Mouse (Mus musculus) gastrocnemius, postnatal 10 days (tissue): ENCODE data around the gene Myef2. TPM values are rescaled to one million over a fixed set of nuclear protein-coding genes. Genes with fewer than 3 reads are reported as not detected.
"Not testable (repeated sequence)": the region's sequence is repeated elsewhere in the genome, so short reads cannot be mapped to it uniquely, and the experiment has no call there.

ENCODE experiments used
- DNase-seq: peaks from one replicate; pipeline ENCODE4 v3.0.0; 2021; ENCODE audit warnings: mixed read lengths
- long read RNA-seq, 2 experiments: library from polyadenylated mRNA; stranded (forward); transcript quantifications; one replicate each; pipeline ENCODE4 v2.0.0; 2021
- total RNA-seq, 2 experiments: library from RNA; stranded (reverse); gene quantifications; 2 replicates each; pipeline ENCODE4 v1.2.3; 2021

The Myef2 gene
- total RNA-seq, result 10 to 100 TPM; 14.0 to 20.2 TPM
- long read RNA-seq, experiment 1, partial matches to known transcripts, result 1 of 12 reads
- long read RNA-seq, experiment 1, other reads (novel, unspliced or antisense), result 11 of 12 reads
- long read RNA-seq, experiment 2, partial matches to known transcripts, result 1 of 7 reads
- long read RNA-seq, experiment 2, other reads (novel, unspliced or antisense), result 6 of 7 reads

DNA sequence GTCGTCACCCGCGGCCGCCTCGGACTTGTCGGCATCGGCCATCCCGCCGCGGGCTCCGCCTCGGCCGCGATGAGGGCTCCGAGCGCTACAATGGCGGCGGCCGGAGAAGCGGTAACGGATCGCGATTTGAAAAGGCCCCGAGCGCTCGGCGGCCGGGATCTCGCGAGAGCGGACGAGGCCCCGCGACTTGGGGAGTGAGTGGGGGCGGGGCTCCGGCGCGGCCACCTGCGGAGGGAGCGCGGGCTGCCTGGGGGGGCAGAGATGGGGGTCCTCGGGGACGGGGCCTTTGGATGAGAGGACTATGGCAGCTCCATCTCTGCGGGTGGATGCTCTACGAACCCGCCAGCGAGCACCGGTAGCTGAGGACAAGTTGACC, at the start of gene Myef2:
Gene Myef2 (minus strand): TSS at position 185 of the 376 bp plus-strand sequence.
- DNase-seq, result peak; percentile 87

DNA sequence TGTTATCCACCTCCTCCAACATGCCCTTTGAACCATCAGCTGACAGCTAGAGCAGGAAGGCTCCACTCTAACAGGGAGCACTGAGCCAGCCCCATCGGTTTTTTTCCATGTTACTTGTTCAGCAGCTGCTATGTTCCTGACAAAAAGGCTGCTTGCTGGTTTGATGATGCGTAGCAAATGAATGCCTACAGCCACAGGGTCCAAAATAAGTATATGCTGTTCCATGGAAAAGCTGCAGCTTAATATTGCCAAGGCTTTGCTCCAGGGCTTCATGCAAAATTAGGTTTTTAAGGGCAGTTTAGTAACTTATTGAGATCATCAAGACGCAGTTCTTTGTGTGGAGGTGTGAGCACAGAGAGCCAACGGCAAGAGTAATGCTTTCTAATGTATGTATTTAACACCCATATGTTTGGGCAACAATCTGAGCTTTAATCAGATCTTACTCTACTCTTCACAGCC, 38.6 kb upstream of the Myef2 start:
- no peak for DNase-seq

DNA sequence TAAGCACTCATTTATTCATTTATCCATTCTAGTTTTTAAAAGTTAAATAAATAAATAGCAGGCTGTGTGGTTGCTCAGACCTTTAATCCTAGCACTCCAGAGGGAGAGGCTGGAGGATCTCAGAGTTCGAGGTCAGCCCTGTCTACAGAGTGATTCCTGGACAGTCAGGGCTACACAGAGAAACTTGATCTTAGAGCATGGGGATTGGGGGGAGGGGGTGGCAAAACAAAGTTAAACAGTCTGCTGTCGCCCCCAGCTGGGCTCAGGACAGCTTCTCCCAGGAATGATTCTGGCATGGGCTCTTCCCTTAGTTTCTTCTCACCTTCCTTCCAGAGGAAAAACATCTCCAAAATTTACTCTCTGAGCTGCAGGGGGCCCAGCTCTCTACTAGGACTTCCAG, 32.0 kb upstream of the Myef2 start:
- no peak for DNase-seq

DNA sequence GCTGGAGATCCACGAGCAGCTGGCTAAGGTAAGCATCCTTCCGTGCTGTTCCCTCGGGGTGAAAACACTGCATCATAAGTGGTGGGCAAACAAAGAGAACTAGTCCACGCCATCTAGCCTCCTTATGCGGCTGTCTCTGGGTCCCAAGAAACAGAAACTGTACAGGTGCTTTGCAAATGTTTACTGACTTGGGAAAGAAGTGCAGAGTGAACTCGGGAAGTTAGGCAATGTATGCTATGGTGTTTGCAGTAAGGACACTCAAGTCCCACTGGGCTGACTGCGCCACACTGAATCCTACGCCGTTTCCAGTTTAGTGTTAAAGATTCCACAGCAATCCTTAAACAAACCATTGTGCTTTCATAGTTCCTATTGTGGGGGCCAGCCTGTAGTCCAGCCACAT, 30.8 kb upstream of the Myef2 start:
- no peak for DNase-seq

DNA sequence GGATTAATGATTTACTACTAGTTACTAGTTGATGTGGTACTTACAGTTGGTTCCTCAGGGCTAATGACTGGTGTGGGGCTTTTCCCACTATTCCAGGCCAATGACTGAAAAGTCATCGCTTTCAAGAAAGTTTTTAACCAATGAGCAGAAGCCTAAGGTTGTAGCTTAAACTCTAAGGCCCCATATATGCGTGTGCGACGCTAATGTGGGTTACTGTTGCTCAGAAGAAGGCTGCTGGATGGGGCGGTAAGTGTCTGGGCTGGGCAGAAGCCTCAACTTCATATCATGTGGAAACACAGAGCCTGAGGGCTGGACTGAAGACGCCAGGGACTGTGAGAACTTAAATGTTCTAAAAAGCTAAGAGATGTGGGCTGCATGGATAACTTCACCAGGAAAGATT, 28.9 kb upstream of the Myef2 start, which contains the start of gene Slc12a1:
Gene Slc12a1 (plus strand): TSS at position 118 of the 400 bp plus-strand sequence.
- DNase-seq, result no peak

DNA sequence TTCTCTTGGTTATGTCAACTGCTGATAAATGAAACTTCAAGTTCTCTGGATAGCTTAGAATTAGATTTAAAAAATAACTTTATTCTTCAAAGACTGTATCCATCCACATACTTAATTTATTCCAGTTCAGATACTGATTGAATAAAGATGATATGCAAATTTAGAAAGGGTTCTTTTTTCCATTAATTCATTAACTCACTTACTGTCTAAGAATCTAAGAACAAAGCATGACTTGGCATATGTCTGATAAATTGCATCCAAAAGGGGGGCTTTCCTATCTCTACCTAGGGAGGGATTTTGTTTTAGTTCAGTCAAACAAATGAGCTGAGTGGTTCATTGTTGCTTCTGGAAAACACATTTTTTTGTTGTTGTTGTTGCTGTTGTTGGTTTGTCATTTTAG, 18.9 kb upstream of the Myef2 start:
- DNase-seq, result no peak

DNA sequence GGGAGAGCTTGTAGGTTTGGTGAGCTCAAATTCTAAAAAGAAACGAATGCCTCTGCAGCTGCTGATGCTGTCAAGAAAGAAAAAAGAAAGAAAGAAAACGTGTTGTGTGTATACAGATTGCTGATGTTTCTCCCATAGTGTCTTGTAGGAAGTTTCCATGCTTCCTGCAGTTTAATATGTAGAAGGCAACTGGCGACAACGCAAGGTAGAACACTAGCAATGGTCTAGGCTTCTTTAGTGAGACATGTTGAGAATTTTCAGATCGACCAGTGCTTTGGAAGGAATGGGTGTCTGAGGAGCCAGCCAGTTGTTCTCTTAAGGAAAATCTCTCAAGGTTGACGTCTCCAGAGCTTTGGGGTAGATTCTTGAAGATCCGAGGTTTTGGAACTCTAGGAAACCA, 13.4 kb upstream of the Myef2 start:
- DNase-seq, result no peak

DNA sequence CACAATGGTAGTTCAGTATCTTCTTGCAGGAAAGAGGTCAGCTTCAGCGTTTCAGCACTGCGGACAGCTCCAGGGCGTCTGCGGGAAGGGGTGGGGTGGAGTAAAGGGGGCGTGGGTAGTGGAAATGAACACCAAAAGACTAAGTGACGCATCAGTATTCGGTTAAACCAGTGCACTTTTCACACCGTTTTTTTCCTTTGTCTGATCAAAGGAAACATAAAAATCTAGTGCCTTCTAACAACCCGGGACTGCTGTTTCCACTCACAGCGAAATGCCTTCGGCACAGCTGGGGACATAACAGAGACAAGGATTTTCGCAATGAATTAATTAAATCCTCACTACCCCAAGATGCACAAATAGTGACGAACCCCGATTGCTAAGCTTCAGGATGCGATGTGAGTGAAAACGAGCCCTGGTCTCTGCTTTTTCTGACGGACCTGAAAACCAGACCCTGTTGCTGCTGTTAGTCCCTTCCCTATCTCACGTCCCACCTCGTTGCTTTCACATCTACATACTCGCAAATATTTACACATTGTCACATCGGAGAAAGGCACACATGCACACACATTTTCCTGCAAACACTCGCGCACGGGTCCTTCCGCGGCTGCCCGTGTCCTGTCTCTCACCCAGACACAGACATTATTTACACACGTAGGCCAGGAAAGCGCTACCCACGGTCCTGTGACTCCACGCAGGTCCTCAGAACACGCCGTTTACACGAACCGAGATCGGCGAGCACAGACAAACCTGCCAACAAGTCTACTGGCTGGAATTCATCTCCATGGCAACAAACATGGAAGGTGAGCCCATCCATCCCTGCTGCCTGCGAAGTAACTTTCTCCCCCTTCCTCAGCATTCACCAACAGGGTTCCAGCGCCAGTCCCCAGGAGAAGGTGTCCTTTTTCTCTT, 12.7 kb upstream of the Myef2 start, which contains the start of gene Ctxn2:
Gene Ctxn2 (plus strand): TSS at position 790 of the 909 bp plus-strand sequence.
- DNase-seq, result peak; percentile 83

DNA sequence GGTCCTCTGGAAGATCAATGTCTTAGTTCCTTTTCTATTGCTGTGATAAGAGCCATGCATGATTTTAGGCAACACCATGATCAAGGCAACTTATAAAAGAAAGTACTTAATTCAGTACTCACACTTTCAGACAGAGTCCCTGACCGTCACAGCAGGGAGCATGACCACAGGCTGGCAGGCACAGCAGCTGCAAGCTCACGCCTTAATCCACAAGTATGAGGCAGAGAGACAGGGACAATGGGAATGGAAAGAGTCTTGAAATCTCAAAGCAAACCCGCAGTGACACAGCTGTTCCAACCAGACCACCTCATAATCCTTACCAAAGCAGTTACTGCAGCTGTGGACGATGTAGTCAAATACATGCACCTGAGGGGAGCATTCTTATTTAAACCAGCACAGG, 10.7 kb upstream of the Myef2 start:
- DNase-seq, result no peak

DNA sequence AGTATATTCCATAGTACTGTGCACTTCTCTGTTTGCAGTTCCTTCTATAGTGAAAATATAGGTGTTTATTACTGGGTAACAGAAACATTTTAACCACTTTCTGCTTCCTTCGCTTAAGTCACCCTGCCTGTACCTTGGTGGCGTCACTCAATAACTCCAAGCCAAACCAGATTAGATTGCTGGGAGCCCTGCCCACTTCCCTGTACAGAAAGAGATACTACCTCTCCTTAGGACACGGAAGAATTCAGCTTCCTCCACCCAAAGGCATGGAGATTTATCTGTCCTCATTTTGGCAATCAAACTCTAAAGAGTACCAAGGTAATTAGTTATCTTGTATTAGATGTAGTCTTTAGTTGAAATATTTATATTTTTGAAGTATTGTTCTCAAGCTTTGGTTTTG, 3.3 kb upstream of the Myef2 start:
- DNase-seq, result no peak

DNA sequence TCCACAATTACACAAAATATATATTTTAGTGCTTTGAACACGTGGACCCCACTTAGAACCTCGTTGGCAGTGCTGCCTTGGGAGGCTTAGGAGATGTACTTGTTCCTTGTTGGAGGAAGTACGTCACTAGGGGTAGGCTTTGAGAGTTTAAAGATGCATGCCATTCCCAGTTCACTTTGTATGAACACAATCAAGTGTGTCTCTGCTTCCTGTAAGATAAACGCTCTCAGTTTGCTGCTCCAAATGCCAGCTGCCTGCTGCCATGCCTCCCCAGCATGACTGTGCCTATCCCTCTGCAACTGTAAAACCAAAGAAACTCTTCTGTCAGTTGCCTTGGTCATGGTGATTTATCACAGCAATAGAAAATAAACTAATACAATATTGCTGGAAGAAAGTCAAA, 2.4 kb upstream of the Myef2 start:
- no peak for DNase-seq

DNA sequence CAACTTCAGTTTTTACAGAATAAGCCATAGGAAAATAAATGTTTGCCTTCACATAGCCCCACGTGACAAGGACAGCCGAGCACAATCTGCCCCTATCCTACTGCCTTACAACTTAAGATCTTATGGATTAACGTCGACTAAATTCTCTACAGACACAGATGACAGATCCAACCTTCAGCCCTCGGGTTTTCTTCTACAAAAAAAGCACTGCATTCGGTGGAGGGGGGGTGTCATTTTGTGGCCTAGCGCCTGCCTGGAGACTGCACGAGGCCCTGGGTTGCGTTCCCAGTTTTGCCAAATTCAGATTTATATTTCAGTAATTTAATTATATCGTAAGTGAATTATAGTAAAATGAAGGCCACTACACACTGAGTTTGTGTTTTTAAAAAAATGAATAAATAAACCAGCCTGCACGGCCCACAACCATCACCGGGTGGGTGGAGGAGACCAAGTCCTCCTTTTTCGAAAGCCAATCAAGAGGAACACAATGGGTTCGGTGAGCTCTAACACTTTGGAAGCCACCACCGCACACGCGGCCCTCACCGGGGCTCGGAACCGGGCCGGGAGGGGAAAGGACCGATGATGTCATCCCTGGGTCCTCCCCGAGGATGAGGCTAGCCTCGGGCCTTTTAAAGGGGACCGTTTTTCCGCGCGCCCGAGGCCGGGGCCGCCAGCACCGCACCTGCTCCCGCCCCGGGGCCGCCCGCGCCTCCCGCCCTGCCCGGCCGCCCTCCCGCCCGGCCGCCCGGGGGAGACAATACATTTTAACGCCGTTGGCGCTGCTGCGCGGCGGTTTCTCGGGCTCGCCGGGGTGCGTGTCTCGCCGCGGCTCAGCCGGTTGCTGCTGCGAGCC, 611 bp downstream of the Myef2 start:
- peak; percentile 40 for DNase-seq

DNA sequence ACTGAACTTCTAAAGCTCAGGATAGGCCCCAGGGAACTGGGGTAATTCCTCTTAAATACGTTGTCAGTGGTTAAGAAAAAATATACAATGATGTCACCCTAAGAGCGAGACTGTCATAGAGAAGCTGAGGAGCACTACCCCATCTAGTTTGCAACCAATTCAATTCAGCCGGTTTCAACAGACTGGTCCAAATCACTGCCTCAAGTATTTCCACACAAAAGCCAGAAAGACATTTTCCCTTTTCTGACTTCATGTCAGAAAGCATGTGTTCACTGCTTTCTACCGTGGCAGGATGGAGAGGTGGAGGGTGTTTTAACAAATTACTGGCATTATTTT, 1.2 kb downstream of the Myef2 start:
- no peak for DNase-seq

DNA sequence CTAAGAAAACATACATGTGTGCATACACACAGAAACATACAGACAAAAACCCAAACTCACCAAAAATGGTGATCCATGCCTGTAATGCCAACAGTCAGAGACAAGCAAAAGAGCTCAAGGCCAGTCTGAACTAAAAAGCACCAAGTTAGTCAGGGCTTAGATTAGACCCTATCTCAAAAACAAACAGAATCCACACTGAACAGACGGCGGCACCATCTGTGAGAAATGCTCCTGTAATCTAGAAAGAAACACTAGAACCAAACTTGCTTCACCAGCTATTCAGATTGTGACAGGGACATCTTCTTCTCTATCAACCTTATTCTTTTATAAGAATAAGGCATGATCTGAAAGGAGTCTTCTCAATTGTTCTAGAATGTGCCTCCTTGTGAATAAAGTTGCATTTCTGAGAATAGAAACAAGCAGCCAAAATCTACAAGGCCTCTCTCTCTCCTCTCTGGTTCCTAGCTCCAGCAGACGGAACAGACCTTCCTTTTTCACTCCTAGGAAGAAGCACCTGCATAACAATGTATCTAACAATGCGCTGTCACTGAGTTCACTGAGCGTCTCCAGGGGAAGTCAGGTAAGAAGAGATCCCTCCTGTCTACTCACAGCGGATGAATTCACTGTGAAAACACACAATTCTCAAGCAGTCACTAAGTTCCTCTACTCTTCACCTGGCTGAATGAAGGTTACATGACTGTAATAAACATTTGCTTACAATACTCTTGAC, 3.9 kb downstream of the Myef2 start:
- no peak for DNase-seq

DNA sequence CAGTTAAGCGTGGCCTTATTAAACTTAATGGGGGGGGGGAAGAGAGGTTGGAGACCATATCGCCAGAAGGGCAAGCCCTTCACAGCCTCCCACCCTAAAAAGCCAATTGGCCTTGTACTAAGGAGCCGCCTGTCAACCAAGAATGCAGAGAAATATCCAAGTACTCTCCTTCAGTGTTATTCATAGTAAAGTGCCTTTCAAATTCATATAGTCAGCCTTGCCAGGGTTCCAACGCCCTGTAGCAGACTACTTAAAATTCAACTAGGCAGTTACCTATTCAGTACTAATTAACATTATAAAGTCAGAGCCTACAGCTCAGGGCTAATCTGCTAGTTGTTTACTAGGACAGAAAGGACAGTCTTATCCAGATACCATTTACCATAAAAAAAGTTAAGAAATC, 16.9 kb downstream of the Myef2 start:
- DNase-seq, result not testable (repeated sequence)

DNA sequence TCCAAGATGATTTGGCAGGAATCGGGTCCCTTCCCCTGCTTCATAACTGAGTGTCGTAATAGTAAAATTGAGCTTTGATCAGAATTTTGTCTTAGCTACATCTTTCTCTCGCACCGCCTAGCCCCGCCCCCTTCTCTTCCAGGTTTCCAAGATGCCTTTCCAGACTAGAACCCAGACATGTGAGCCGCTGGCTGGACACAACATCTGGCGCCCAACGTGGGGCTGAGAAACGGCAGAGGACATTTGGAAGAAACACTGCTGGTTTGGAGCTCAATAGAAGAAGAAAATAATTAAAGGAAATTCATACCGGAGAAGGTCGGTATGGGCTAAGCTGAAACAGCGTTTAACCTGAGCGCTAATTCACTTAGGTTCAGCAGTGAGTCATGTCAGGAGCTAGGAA, 19.0 kb downstream of the Myef2 start:
- DNase-seq, result not testable (repeated sequence)

DNA sequence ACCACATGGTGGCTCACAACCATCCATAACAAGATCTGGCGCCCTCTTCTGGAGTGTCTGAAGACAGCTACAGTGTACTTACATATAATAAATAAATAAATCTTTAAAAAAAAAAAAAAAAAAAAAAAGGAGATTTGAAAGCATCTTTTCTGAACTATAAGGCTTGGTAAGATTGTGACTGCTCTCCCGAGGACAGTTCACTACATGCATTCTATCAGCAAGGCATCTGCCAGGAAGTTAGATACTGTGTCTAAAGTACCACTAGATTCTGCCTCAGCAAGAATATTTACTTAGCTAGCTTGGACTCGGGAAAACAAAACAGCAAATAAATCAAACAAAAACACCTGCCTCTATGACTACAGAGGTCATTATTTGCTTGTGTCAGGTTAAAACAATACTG, 31.3 kb downstream of the Myef2 start:
- not testable (repeated sequence) for DNase-seq

DNA sequence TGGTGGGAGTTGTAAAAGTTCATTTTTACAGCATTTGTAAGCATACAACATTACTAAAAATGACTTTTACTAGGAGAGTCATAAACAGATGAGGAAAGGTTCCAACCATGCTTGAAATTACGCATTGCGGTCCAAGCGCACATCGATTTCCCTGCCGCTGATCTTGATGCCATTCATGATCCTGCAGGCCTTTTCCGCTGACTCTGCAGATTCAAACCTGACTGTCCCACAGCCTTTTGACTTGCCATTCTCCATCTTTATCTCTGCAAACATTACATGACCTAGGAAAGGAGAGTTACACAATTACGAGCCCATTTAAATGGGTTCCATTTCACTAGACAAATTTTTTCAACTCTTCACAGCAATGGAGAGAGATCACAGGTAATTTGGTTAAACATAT, 34.7 kb downstream of the Myef2 start:
- no peak for DNase-seq

DNA sequence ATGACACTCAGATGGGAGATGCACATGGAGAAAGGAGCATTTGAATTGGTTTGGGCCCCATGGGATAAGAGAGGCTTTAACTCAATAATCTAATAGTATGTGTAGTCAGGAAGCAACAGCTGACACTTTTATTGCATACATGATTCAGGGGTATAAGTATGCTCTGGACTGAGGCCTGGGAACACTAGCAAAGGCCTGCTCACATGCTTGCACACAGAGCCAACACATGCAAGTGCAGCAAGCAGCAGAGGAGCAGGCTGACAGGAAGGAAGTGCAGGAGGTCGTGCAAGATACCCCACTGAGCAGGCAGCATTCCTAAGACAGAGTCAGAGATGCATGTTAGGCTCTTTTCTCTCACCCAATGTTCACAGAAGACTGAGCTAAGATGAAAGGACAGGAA, 39.6 kb downstream of the Myef2 start:
- no peak for DNase-seq

DNA sequence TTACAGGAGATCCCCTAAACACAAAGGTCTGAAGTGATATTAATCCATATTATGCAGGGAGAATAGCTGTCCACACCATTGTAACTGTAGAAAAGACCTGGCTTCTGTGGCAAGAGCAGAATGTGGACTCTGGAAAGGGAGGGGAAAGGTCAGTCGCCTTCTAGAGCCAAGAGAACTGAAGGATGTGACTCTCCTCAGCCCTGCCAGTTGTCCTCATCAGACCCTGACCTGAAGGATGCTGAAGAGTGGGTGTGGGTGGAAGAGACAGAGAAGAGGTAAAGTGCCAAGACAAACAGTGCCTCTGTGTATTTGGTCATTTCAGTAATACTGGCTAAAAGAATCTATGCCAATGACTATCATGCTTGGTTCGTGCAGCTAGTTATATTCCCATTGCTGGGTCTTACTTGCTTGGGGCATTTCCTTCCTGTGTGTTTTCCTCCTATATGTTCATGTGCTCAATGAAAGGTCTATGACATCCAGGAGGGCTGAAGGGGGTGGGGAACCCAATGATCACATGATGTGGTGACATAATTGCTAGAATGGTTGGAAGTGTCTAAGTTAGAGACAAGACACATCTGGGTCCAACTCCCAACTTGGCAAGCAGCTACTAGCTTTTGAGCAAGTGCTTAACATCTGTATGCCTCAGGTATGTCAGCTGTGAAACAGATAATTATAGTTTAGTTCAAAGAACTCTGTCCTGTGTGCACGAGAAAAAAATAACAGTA, 50.2 kb downstream of the Myef2 start:
- DNase-seq, result no peak

DNA sequence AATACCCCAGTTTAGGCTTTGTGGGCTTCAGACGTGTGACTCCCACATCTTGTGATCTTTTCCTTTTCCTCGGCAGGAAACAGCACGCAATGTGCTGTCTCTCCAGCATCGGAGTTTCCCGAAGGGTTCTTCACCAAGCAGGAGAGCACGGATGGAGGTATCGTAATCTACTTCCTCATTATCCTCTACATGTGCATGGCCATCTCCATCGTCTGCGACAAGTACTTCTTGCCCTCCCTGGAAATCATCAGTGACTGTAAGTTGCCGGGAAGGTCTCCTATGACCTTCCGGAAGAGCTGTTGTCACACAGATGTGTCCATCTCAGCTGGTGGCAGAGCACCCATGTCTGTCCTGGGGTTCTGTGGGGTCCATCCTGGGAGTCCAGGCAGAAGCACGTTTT, 54.8 kb downstream of the Myef2 start:
- no peak for DNase-seq
